Mouse (Mus musculus) E14TG2a.4 (cell line): ENCODE results near the gene Nosip.

Source experiments
- CTCF ChIP-seq: conservative IDR thresholded peaks from 2 replicates; pipeline ENCODE4 v1.5.1; 2014; ENCODE audit warnings: low read length
- NANOG ChIP-seq: IDR thresholded peaks from 2 replicates; pipeline ENCODE4 v1.6.1; 2014; ENCODE audit warnings: borderline replicate concordance, low read length, mixed read lengths
- POU5F1 ChIP-seq: IDR thresholded peaks from 2 replicates; pipeline ENCODE4 v1.6.1; 2014; ENCODE audit warnings: low read length, borderline replicate concordance

DNA sequence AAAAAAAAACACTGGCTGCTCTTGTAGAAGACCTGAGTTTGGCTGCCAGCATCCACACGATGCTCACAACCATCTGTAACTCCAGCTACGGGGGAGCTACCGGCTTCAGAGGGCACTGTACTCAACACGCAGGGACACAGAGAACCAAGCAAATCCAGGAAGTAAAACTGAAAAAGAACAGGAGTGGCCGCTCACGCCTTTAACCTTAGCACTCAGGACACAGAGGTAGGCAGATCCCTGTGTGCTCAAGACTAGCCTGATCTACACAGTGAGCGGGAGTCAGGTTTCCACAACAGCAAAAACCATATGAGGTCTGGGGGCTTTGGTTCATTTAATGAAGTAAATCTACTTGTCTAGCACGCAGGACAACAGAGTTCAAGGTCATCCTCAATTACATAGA is 43.3 kb downstream of the Nosip start:
- TF ChIP-seq CTCF: no peak
- no peak for TF ChIP-seq POU5F1
- no peak for TF ChIP-seq NANOG
